Mouse (Mus musculus) neural tube, embryonic 14.5 days (tissue): ENCODE measurements around the gene Dirc2. TPM values are rescaled to one million over a fixed set of nuclear protein-coding genes. Genes with fewer than 3 reads are reported as not detected.

Source experiments
- ATAC-seq: fragments of 200-750 bp; cut with Nextera tagmentation; 2 replicates; pipeline ENCODE4 v1.8.0; 2017; ENCODE audit warnings: low read depth, mild to moderate bottlenecking, moderate TSS enrichment, moderate library complexity
- H3K27ac ChIP-seq: fragments of 300-500 bp; sonication (generic); 2 replicates; pipeline ENCODE4 v1.5.1; 2014; ENCODE audit warnings: low read depth, mild to moderate bottlenecking, control low read depth, low read length, moderate library complexity, mixed read lengths
- H3K27me3 ChIP-seq: fragments of 300-500 bp; sonication (generic); 2 replicates; pipeline ENCODE4 v1.6.1; 2014; ENCODE audit warnings: low read length; ENCODE audit not compliant: control insufficient read depth, insufficient read depth
- H3K36me3 ChIP-seq: fragments of 300-500 bp; sonication (generic); 2 replicates; pipeline ENCODE4 v1.6.1; 2014; ENCODE audit warnings: low read length, mixed read lengths; ENCODE audit not compliant: control insufficient read depth, insufficient read depth
- H3K4me1 ChIP-seq: fragments of 300-500 bp; sonication (generic); 2 replicates; pipeline ENCODE4 v1.6.1; 2014; ENCODE audit warnings: low read length; ENCODE audit not compliant: control insufficient read depth, insufficient read depth
- H3K4me2 ChIP-seq: fragments of 300-500 bp; sonication (generic); 2 replicates; pipeline ENCODE4 v1.6.1; 2014; ENCODE audit warnings: mild to moderate bottlenecking, low read depth, low read length, control low read depth
- H3K4me3 ChIP-seq: fragments of 300-500 bp; sonication (generic); 2 replicates; pipeline ENCODE4 v1.5.1; 2014; ENCODE audit warnings: low read depth, low read length, control low read depth, mixed read lengths
- H3K9ac ChIP-seq: fragments of 300-500 bp; sonication (generic); replicated peaks from 2 replicates; pipeline ENCODE4 v1.6.1; 2014; ENCODE audit warnings: low read depth, mild to moderate bottlenecking, control low read depth, low read length, mixed read lengths
- H3K9me3 ChIP-seq: fragments of 300-500 bp; sonication (generic); 2 replicates; pipeline ENCODE4 v1.6.1; 2016; ENCODE audit warnings: low read length; ENCODE audit not compliant: control insufficient read depth
- WGBS: fragments of 180-500 bp; shearing (Covaris S2); extraction: QIAGEN DNeasy Blood & Tissue Kit; methylation state at CpG from one replicate; pipeline ENCODE4 v1.1.7; 2014; 5-methylcytosine and 5-hydroxymethylcytosine counted together
- polyA plus RNA-seq: library from polyadenylated mRNA; unstranded; fragments of >200 nt; fragmentation: Nextera tagmentation; extraction: Ambion mirVana; gene quantifications from 2 replicates; pipeline ENCODE4 v1.2.1, GENCODE M21; 2014

Dirc2 gene
- polyA plus RNA-seq, 1 experiment from 2014 or later = 45.9 TPM

GRCm38 (mm10) chr16:35751841-35752240 is 17.3 kb downstream of the Dirc2 start:
- WGBS = 90% methylated on average over 4 of the region's 4 CpGs

GRCm38 (mm10) chr16:35749385-35749784 is 19.8 kb downstream of the Dirc2 start:
- Histone ChIP-seq H3K4me3 (no peak overlapping the region), H3K27me3 (no peaks in the 10 kb centered on the region), H3K27ac (no peak overlapping the region), H3K4me1 (no peaks in the 10 kb centered on the region), H3K36me3 (no peaks in the 10 kb centered on the region), H3K9ac (no peak overlapping the region), H3K9me3 (no peaks in the 10 kb centered on the region), H3K4me2 (no peak overlapping the region)
- 86% methylated on average over 7 of the region's 7 CpGs for WGBS
- ATAC-seq = no peak

More at GRCm38 (mm10) chr16:35751841-35752240, 17.3 kb downstream of the Dirc2 start:
- Histone ChIP-seq H3K36me3 (no peaks in the 10 kb centered on the region), H3K4me2 (no peak overlapping the region), H3K27ac (no peak overlapping the region), H3K4me1 (peaks cover 4% of the 10 kb centered on the region; the same call in 1 of the 2 replicates), H3K9me3 (no peaks in the 10 kb centered on the region), H3K9ac (no peak overlapping the region), H3K4me3 (no peak overlapping the region), H3K27me3 (no peaks in the 10 kb centered on the region)
- no peak for ATAC-seq

DNA sequence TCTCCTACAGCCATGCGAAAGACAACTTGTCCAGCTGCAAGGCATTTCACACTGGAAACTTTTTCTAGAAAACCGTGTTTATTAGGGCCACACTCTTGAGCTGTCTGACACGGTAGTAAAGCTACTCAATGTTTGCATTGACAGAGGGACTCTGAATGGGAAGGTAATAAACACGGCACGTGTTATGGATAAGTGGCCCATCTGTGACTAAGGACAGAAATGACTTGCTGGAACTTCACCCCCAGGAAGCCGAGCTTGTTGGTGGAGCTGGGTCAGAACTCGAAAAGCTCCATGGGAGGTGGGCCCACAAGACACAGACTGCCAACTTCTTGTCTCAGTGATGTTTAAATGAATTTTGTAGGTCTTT is 20.9 kb downstream of the Dirc2 start:
- Histone ChIP-seq H3K9ac (no peak overlapping the region), H3K4me2 (no peak overlapping the region), H3K4me3 (no peak overlapping the region), H3K9me3 (no peaks in the 10 kb centered on the region), H3K27me3 (no peaks in the 10 kb centered on the region), H3K4me1 (no peaks in the 10 kb centered on the region), H3K36me3 (no peaks in the 10 kb centered on the region), H3K27ac (no peak overlapping the region)
- WGBS = 57% methylated on average over 7 of the region's 7 CpGs
- ATAC-seq = no peak

- no peak overlapping the region for H3K4me2 ChIP-seq
- H3K36me3 ChIP-seq = no peaks in the 10 kb centered on the region
- H3K4me1 ChIP-seq = no peaks in the 10 kb centered on the region
- H3K4me3 ChIP-seq = no peak overlapping the region
- 58% methylated on average over 9 of the region's 9 CpGs for WGBS
- ATAC-seq = peak; percentile 58; the same call in 1 of the 2 replicates
- H3K9ac ChIP-seq = no peak overlapping the region
- no peaks in the 10 kb centered on the region for H3K9me3 ChIP-seq
- H3K27ac ChIP-seq = no peak overlapping the region
- no peaks in the 10 kb centered on the region for H3K27me3 ChIP-seq
Measured at GRCm38 (mm10) chr16:35747417-35748236, 21.5 kb downstream of the Dirc2 start.

GRCm38 (mm10) chr16:35742251-35742937 is 26.8 kb downstream of the Dirc2 start:
- H3K36me3 ChIP-seq = no peaks in the 10 kb centered on the region
- H3K4me3 ChIP-seq = no peak overlapping the region
- no peaks in the 10 kb centered on the region for H3K9me3 ChIP-seq
- no peak for ATAC-seq
- no peak overlapping the region for H3K9ac ChIP-seq
- no peaks in the 10 kb centered on the region for H3K27me3 ChIP-seq
- peaks cover 5% of the 10 kb centered on the region; the same call in 1 of the 2 replicates for H3K4me1 ChIP-seq
- 92% methylated on average over 12 of the region's 12 CpGs for WGBS
- H3K27ac ChIP-seq = no peak overlapping the region
- no peak overlapping the region for H3K4me2 ChIP-seq

DNA sequence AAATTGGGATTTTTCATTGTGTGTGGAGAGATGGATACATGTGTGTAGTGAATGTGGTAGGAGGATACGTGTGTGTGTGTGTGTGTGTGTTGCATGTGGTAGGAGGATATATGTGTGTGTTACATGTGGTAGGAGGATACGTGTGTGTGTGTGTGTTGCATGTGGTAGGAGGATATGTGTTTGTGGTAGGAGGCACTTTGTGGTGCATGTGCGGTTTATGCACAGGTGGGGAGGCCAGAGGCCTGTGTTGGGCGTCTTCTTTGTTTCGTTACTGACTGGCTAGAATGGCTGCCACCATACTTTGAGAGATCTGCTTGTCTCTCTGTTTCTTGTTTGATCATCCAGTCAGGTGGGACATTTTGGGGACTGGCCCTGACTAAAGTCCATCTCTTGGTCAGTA is 27.5 kb downstream of the Dirc2 start:
- 95% methylated on average over 5 of the region's 5 CpGs for WGBS
- no peak overlapping the region for H3K27ac ChIP-seq

GRCm38 (mm10) chr16:35740943-35741342 is 28.2 kb downstream of the Dirc2 start:
- Histone ChIP-seq H3K27me3 (no peaks in the 10 kb centered on the region), H3K4me3 (no peak overlapping the region), H3K9me3 (no peaks in the 10 kb centered on the region), H3K4me1 (peaks cover 5% of the 10 kb centered on the region; the same call in 1 of the 2 replicates), H3K4me2 (no peak overlapping the region), H3K36me3 (no peaks in the 10 kb centered on the region), H3K27ac (no peak overlapping the region), H3K9ac (no peak overlapping the region)
- WGBS = 86% methylated on average over 6 of the region's 6 CpGs
- no peak for ATAC-seq

More for the DNA sequence above, 27.5 kb downstream of the Dirc2 start:
- Histone ChIP-seq H3K4me3 (no peak overlapping the region), H3K27me3 (no peaks in the 10 kb centered on the region), H3K9me3 (no peaks in the 10 kb centered on the region), H3K4me2 (no peak overlapping the region), H3K4me1 (peaks cover 5% of the 10 kb centered on the region; the same call in 1 of the 2 replicates), H3K9ac (no peak overlapping the region), H3K36me3 (no peaks in the 10 kb centered on the region)
- no peak for ATAC-seq

DNA sequence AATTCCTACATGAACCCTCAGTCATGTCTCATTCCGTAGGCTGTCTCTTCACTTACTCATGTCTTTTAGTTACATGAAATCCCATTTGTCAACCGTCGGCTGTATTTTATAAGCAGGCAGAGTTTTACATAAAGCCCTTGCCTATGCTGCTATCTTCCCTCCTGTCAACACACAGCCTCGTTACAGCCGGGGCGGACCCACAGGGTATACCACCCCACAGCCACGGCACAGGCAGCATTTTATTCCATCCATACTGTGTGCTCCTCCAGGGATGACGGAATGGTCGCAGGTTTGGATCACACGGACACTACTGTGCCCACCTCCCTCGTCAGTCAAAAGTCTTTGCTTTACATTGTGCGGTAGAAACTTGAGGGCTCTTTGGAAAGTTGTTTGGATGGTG is 28.8 kb downstream of the Dirc2 start:
- WGBS = 85% methylated on average over 12 of the region's 12 CpGs
- ATAC-seq = no peak
- H3K4me1 ChIP-seq = peaks cover 5% of the 10 kb centered on the region; the same call in 1 of the 2 replicates
- no peak overlapping the region for H3K27ac ChIP-seq
- H3K4me2 ChIP-seq = no peak overlapping the region
- no peaks in the 10 kb centered on the region for H3K27me3 ChIP-seq
- H3K9ac ChIP-seq = no peak overlapping the region
- no peak overlapping the region for H3K4me3 ChIP-seq
- no peaks in the 10 kb centered on the region for H3K9me3 ChIP-seq
- H3K36me3 ChIP-seq = no peaks in the 10 kb centered on the region

GRCm38 (mm10) chr16:35739548-35739947 is 29.6 kb downstream of the Dirc2 start:
- no peak overlapping the region for H3K9ac ChIP-seq
- H3K4me1 ChIP-seq = peaks cover 5% of the 10 kb centered on the region; the same call in 1 of the 2 replicates
- H3K4me2 ChIP-seq = no peak overlapping the region
- no peak overlapping the region for H3K4me3 ChIP-seq
- ATAC-seq = no peak
- H3K9me3 ChIP-seq = no peaks in the 10 kb centered on the region
- WGBS = 76% methylated on average over 1 of the region's 1 CpGs
- H3K36me3 ChIP-seq = no peaks in the 10 kb centered on the region
- H3K27me3 ChIP-seq = no peaks in the 10 kb centered on the region
- H3K27ac ChIP-seq = no peak overlapping the region
